Mouse (Mus musculus) adrenal gland (tissue): ENCODE data around the gene Nkg7.

Experiments
- microRNA-seq, 2 experiments: library from miRNA; unstranded; fragments of <30 nt; microRNA quantifications; one replicate each; pipeline ENCODE4; 2019

The Nkg7 gene

Small RNA genes lying within 50 kb of the gene (microRNA-seq; reads per million reads assigned to microRNA genes)
- gene Mir7051, result 0.80 to 0.99 reads per million in 2 experiments
